Mouse (Mus musculus): ENCODE results near the gene Wfdc11.

- no peak for TF ChIP-seq CTCF (IDR thresholded peaks at IDR 0.05; ENCODE audit: low read depth)
- TF ChIP-seq EP300 (optimal IDR thresholded peaks at IDR 0.05): no peak
These were observed 32.8 kb downstream of the Wfdc11 start for GRCm38 (mm10) chr2:164641129-164641528.
